Mouse (Mus musculus) adipocyte (in vitro differentiated cells): ENCODE measurements around the gene Gm28374.

ENCODE experiments used
- DNase-seq: peaks from one replicate; pipeline ENCODE4 v3.0.0-alpha.2; 2016; ENCODE audit warnings: low spot score

Gm28374 gene

DNA sequence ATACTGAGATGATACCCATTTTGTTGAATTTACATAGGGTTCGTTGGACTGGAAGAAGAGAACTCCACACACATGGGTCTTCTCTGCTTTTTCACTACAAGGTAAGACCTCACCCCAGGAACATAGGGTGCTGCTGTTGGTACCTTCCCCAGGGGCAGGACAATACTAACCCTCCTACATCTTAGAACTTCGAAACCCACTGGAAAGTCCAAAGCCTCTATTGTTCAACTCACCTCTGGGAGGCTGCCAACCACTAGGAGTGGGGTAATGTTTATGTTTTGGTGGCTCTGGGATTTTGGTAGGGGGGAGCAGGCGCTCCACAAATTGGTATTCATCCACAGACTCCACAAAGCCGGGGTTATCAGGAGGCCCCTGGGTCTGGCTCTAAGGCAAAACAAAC, 25.4 kb downstream of the Gm28374 start:
- no peak for DNase-seq

DNA sequence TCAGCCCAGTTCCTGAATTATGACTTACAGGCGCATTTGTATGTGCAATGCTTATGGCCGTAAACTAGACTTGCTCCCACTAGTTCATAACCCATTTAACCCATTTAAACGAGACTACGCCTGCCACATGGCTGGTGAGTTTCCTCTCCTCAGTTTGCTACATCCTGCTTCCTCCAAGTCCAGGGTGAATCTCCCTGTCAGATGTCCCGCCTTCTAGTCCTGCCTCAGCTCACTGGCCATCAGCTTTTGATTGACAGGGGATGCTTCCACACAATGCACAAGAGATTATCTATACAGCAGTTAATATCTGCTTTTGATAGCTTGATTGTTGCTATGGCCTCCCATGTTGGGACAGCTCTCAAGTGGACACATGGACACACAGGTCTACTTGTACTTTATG, 27.8 kb downstream of the Gm28374 start:
- DNase-seq = no peak

DNA sequence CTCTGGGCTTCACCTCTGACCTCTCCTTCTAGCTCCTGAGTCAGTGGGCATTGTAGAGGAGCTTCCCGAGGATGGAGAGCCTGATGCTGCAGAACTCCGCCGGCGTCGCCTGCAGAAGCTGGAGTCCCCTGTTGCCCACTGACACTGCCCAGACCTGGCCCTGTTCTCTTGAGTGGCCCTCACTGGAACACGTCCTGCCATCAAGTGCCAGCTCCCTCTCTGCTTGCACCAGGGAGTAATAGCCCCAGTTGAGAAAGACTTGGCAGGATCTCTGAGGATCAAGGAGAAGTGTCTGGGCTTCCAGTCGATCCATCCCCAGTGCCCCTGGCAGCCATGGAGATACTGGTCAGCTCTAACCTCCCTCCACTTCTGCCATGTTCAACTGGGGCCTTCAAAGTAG, 29.5 kb downstream of the Gm28374 start:
- peak; percentile 71 for DNase-seq

DNA sequence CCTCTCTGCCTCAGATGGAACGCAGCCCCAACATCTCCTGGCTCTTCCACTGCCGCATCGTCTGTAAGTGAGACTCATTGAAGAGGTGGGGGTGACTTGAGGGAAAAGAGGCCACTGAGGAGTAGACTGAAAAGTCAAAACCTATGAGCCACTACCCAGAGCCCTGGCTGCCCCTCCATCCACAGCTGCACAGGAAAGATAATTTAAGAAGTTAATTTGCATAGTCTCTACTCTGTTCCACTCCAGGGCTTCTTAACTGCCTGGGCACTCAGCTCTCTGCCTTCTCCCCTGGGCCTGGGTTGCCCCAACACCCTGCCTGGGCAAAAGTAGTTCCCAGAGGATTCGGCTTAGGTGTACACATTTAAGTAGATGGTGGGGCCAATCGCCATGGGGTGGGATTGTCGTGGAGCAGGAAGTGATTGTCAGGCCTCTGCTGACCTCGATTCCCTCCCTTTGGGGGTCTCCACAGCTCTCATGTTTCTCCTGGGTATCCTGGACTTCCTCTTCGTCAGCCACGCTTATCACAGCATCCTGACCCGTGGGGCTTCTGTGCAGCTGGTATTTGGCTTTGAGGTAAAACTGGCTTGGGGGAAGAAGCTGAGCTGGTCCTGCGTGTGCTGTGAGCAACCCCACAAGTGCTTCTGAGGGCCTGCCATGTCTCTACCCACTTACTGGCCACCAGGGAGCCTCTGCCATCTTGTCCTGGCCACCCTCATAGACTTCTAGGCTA, 33.2 kb downstream of the Gm28374 start:
- no peak for DNase-seq

DNA sequence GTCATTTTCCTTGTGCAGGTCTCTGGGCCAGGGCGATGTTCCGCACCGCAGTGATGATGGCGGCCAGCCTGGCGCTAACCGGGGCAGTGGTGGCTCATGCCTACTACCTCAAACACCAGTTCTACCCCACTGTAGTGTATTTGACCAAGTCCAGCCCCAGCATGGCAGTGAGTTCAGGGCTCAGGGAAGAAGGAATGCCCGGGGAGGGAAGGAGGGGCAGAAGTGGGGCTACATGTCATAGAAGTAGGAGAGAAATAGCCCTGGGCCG, 34.2 kb downstream of the Gm28374 start:
- DNase-seq = no peak

DNA sequence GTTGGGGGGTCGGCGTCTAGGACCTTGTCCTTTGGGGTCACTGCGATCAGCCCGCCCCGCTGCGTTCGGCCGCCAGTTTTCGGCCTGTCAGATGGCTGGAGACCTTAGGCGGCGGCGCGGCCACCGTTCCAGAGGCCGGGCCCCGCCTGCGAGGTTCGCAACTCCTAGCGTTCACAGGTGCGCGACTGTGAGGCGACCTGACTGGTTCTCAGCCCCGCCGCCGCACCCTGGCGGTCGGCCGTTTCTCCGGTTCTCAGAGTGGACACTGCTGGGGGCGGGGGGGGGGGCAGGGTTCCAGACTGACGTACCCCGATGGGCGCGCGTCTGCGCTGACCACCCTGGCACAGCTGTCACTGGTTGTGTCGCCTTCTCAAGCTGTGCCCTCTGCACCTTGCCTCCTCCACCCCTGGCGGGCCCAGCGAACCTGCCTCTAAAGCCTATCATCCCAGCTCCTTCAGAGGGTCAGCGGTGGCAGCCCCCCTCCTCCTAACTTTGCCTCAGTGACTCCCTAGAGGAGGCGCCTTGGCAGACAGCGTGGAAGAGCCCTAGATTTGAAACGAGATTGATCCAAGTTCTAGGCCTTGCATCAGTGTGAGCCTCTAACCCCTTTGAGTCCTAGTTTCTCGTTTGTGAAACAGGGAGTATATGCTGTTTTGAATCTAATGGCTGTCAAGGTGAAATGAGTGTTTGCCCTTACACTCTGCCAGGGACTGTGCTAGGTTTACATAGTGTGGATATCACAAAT, 34.7 kb downstream of the Gm28374 start:
- peak; percentile 42 for DNase-seq

DNA sequence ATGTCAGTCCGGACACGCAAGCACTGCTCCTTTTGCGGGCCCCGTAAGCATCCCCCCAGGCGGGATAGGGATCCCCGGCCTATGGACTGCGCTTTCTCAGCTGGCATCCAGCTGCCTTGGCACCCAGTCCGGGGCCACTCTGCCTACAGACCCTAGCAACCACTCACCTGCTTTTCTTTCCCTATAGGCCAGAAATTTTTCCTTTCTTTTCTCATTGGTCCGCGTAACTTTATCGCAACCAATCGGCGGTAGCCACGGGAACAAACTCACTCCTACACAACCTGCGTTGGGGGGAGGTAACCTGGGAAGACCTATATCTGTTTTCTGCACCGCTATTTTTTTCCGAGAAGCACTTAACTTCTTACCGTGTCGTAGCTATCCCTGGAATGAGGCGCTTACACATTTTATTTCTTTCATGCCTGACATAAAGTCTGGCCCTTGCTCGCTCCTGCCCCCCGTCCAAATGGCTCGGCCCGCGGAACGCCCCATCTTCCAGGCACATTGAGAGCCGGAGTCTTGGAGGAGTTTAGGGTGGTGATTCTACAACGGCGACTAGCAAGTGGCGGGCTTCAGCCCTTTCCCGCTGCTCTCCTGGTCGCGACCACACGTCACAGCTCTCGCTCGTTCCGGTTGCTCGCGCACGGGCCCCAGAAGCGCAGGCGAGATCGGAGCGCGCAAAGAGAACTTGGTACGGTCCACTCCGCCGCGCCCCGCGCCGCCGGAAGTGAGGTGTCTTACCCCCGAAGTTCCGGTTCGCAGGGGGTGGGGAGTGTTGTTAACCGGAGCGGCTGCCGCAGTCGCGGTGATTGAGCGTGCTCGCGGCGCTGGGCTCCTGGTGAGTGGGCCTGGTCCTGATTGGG, 35.5 kb downstream of the Gm28374 start, which contains the start of gene Syvn1:
Gene Syvn1 (plus strand): TSS at position 283 of the 860 bp plus-strand sequence.
- peak; percentile 97 for DNase-seq

DNA sequence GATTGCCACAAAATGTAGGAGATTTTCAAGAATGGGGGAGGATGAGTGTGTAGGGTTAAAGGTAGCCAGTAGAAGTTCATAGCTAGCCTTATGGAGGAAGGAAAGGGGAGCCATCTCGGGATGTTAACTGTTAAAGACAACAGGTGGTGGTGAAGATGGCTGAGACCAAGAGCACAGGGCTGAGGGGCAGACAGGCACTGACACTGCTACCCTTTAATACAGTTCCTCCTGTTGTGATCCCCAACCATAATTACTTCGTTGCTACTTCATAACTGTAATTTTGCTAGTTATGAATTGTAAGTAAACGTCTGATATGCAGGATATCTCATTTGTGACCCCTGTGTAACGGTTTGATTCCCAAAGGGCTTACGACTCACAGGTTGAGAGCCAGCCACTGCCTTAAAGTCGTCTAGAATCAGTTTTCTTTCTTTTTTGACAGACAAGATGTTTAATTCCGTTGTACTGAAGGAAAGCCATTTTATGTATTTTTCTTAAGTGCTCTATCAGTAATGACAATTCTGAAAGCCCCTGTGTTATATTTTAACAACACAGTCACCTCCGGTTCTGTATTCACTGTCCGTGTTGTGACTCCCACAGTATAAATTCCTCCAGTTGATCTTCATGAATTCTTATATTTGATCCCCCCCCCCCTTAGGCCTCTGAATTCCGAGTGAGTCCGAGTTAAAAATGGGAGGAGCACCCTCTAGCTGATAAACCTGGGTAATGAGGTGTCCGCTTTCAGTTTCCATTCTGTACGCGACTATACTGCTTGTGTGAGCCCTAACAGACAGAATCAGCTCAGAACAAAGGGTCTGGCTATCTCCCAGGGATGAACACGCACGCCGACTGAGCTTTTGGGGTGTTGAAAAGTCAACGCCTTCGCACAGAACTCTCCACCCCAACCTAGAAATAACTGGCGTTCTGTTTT, 36.4 kb downstream of the Gm28374 start:
- peak; percentile 77 for DNase-seq

DNA sequence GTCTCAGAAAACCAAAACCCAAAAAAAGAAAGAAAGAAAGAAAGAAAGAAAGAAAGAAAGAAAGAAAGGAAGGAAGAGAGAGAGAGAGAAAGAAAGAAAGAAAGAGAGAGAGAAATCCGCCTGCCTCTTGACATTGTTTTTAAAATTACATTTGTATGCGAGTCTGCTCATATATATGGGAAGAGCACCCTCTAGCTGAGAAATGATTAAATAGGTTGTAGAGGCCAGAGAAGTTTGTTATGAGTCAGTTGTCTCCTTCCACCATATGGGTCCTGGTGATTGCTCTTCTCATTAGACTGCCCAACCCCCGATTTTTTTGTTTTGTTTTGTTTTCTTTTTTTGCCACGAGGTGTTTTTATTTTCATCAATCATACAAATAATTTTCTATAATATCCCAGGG, 38.0 kb downstream of the Gm28374 start:
- peak; percentile 82 for DNase-seq

DNA sequence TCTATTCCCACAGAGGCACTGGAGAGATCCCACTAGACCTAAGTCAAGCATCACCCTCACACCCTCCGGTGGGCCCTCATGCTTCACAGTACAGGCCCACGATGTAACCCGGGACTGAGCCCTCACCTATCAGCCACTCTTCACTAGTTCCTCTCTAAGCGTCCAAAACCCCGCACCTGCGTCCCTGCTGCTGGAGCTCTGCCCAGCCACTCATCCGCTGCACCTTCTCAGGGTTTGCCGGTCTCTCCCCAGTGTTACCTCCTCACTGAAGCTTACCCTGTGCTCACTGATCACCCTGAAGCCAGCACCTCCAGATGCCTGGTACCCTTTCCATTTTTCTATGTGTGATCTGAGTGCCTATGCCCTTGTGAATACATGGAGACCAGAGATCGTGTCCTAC, 39.8 kb downstream of the Gm28374 start:
- DNase-seq = no peak

DNA sequence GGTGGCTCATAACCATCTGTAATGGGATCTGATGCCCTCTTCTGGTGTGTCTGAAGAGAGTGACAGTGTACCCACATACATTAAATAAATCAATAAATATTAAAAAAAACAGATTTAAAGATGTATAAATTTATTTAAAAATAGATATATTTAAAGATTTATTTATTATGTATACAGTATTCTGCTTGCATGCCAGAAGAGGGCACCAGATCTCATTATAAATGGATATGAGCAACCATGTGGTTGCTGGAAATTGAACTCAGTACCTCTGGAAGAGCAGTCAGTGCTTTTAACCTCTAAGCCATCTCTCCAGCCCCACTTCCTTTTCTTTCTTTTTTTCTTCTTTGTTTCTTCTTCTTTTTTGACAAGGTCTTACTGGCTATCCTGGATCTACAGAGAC, 42.1 kb downstream of the Gm28374 start:
- DNase-seq = no peak

DNA sequence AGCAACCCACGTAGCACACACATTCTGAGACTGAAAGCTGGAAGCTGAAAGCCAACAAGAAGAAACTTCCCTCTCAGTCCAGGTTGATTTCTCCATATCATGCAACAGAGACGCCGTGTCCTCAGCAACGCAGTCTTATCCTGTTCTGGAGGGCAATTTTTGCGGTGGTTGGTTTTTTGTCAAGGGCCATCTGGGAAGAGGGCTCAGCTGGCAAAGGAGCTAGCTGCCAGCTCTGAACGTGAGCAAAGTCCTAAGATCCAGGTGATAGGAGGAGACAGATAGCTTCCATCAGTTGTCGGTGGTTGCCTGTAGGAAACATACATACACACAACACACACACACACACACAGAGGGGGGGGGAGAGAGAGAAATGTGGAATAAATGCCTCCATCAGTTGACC, 43.7 kb downstream of the Gm28374 start:
- no peak for DNase-seq

DNA sequence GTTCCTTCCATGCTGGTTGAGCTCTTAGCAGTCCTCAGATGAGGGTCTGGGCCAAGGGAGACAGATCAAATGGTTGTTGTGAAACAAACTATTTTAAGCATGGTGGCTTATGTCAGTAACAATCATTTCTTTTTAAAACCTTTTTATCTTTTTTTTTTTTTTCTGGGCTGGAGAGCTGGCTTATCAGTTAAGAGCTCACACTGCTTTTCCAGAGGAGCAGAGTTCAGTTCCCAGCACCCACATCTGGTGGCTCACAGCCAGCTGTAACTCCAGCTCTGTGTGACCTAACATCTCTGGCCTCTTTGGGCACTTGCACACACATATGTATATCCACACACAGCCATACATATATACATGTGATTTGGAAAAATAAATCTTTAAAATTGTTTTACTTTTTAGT, 44.4 kb downstream of the Gm28374 start:
- no peak for DNase-seq

DNA sequence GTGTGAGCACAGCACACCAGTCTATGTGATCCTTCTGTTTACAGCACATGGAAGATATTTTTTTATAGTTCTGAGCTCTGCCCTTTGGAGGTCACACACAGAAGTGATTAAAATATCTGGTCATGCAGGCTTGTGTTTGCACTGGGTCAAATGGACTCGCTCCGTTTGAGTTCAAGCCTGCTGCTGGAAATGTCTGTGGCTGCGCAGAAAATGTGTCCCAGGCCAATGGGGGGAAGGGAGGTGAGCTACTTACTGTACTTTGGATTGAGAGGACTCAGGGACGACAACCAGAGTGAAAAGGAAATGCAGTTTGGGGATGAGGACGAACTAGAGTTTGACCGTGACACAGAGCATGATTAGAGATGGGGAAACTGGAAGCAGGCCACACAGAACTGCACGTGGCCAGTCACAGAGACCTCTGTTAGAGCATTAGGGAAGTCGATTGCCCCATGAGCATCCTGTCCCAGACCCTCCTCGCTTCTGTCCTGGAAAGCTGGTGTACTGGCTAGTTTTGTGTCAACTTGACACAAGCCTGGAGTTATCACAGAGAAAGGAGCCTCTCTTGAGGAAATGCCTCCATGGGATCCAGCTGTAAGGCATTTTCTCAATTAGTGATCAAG, 46.0 kb downstream of the Gm28374 start:
- DNase-seq = peak; percentile 63

DNA sequence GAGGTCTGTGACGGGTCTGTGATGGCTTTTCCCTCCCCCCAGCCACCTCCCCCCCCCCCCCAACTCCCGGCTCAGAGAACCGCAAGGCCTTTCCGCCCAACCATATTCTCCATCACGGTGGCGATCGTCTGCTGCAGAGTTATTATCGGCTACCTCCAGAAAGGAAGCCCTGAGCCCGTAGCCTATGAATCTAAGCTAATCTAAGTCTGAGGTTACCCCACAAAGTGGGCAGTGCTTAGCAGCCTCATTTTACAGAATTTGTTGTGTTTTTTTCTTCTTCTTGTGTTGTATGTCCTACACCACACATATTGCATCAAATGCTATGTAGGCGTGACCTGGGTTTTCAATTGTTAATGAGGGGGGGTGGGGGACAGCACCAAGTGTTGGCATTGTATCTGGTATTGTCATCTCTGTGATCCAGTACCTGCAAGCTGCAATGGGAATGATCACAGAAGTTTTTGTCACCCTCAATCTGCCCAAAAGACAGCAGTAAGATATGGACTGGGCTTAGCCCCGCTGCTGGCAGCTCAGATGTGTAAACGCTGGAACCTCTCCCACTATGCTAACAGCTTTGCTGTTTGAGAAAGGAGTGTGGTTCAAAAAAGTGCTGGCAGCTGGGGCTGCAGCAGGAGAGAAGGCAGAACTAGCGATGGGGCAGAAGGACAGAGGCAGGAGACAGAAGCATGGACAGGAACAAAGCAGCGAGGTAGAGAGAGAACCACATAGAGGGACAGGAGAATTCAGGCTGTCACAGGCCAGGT, 51.4 kb downstream of the Gm28374 start:
- DNase-seq = peak; percentile 81

DNA sequence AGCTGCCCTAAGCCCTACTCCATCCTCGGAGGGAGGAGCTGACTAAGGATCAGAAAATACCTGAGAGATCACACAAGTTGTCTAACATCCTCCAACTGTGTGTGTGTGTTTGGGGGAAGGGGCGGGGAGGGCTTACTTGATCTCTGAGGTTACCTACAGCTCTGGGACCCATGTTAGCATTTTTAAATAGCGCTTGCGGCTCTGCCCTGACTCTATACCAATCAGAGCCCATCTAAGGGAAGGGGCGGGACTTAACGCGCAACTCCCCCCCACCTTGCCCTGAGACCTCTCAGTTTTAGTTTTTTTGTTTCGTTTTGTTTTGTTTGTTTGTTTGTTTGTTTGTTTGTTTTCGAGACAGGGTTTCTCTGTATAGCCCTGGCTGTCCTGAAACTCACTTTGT, 52.6 kb downstream of the Gm28374 start:
- no peak for DNase-seq

DNA sequence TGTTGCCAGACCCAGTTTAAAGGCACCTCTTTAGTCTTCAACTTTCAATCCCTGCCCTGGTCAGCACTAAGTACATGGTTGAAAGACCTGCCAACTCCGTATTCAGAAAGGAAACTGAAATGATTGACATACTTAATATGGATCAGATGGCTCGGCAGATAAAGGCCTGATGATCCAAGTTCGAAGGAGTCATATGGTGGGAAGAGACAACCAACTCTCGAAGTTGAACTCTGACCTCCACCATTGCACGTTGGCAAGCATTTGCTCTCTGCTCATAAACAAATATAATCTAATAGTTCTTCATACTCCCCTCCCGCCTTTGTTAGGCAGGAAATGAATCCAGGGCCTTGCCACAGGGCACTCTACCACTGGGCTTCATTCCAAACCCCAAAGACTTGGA, 53.1 kb downstream of the Gm28374 start:
- DNase-seq = peak; percentile 79
